Mouse (Mus musculus) bone marrow macrophage, adult 2 months (primary cell): Measurements from ENCODE around the gene Npy. TPM values are rescaled to one million over a fixed set of nuclear protein-coding genes. Genes with fewer than 3 reads are reported as not detected.

Experiments used
- H3K27ac ChIP-seq: 2 replicates; pipeline ENCODE4 v1.5.1; 2012; ENCODE audit warnings: low read depth, low read length; ENCODE audit not compliant: insufficient read depth
- H3K4me1 ChIP-seq: 2 replicates; pipeline ENCODE4 v1.6.1; 2012; ENCODE audit warnings: low read length; ENCODE audit not compliant: control insufficient read depth, insufficient read depth
- H3K4me3 ChIP-seq: 2 replicates; pipeline ENCODE4 v1.5.1; 2012; ENCODE audit warnings: mild to moderate bottlenecking, low read length, moderate library complexity; ENCODE audit not compliant: insufficient read depth
- CTCF ChIP-seq: IDR thresholded peaks from 2 replicates; pipeline ENCODE4 v1.5.1; 2012; ENCODE audit warnings: low read depth, mild to moderate bottlenecking, low read length, moderate library complexity
- polyA plus RNA-seq: library from polyadenylated mRNA; stranded (reverse); fragments of >200 nt; gene quantifications from 2 replicates; pipeline ENCODE4 v1.2.4, GENCODE M21; 2012; ENCODE audit not compliant: missing spikeins, insufficient read depth, insufficient read length

Gene Npy
- polyA plus RNA-seq, 1 experiment = 40.9 TPM

- Histone ChIP-seq H3K4me1 (no peaks in the 10 kb centered on the region), H3K4me3 (no peak overlapping the region), H3K27ac (no peak overlapping the region)
- TF ChIP-seq CTCF = no peak
Observed at GRCm38 (mm10) chr6:49875791-49876190, 53.3 kb downstream of the Npy start.
